Mouse (Mus musculus): Measurements from ENCODE around the gene Lmo2. TPM values are rescaled to one million over a fixed set of nuclear protein-coding genes. Genes with fewer than 3 reads are reported as not detected.

Lmo2 gene
- polyA plus RNA-seq, 1 experiment, result not detected

- H3K36me3 ChIP-seq (ENCODE audit: control insufficient read depth, insufficient read depth, low read length, poor library complexity, severe bottlenecking), result no peaks in the 10 kb centered on the region
- no peaks in the 10 kb centered on the region for H3K9me3 ChIP-seq (replicated peaks; ENCODE audit: control insufficient read depth, insufficient read depth, low read length, poor library complexity, severe bottlenecking)
- no peaks in the 10 kb centered on the region; the same call in 1 of the 2 replicates for H3K27me3 ChIP-seq (ENCODE audit: control insufficient read depth, insufficient read depth, low read length, poor library complexity, severe bottlenecking)
- TF ChIP-seq POLR2A (IDR thresholded peaks at IDR 0.05; ENCODE audit: insufficient read depth, low read length) (no peak), CTCF (IDR thresholded peaks at IDR 0.05; ENCODE audit: low read depth, low read length) (no peak), EP300 (IDR thresholded peaks at IDR 0.05; ENCODE audit: insufficient read depth, low read depth, low read length) (no peak)
- H3K27ac ChIP-seq (ENCODE audit: insufficient read depth, low read length), result no peak overlapping the region
- no peak overlapping the region for H3K9ac ChIP-seq (ENCODE audit: low read depth, poor library complexity, severe bottlenecking)
- H3K4me1 ChIP-seq (ENCODE audit: control insufficient read depth, insufficient read depth, low read length), result no peaks in the 10 kb centered on the region
- no peak overlapping the region for H3K4me3 ChIP-seq (ENCODE audit: low read depth, low read length)
Observed at GRCm38 (mm10) chr2:103917375-103917774, 40.4 kb upstream of the Lmo2 start.

DNA sequence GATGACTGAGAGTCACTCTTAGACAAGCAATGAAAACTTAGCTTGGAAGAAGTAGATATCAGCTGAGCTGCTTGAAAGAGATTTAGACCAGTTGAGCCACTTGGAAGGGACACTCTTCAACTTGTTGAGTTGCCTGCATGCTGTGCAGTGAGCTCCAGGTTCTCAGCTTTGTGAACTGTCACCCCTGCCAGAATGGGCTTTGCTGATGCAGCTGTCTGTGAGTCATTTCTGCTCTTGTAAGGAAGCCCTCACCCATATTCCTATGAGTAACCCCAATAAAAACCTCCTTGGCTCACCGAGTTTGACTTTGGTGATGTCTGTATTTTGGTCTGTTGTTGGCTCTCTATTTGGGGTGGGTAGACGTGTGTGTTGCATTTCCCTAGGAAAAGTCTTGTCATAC lies 39.4 kb upstream of the Lmo2 start:
- no peak overlapping the region for H3K4me3 ChIP-seq (ENCODE audit: low read depth, low read length)
- H3K9ac ChIP-seq (ENCODE audit: low read depth, poor library complexity, severe bottlenecking), result no peak overlapping the region
- no peaks in the 10 kb centered on the region for H3K9me3 ChIP-seq (replicated peaks; ENCODE audit: control insufficient read depth, insufficient read depth, low read length, poor library complexity, severe bottlenecking)
- no peaks in the 10 kb centered on the region; the same call in 1 of the 2 replicates for H3K27me3 ChIP-seq (ENCODE audit: control insufficient read depth, insufficient read depth, low read length, poor library complexity, severe bottlenecking)
- TF ChIP-seq EP300 (IDR thresholded peaks at IDR 0.05; ENCODE audit: insufficient read depth, low read depth, low read length), result no peak
- TF ChIP-seq CTCF (IDR thresholded peaks at IDR 0.05; ENCODE audit: low read depth, low read length), result no peak
- TF ChIP-seq POLR2A (IDR thresholded peaks at IDR 0.05; ENCODE audit: insufficient read depth, low read length), result no peak
- H3K27ac ChIP-seq (ENCODE audit: insufficient read depth, low read length), result no peak overlapping the region
- H3K36me3 ChIP-seq (ENCODE audit: control insufficient read depth, insufficient read depth, low read length, poor library complexity, severe bottlenecking), result no peaks in the 10 kb centered on the region
- no peaks in the 10 kb centered on the region for H3K4me1 ChIP-seq (ENCODE audit: control insufficient read depth, insufficient read depth, low read length)

DNA sequence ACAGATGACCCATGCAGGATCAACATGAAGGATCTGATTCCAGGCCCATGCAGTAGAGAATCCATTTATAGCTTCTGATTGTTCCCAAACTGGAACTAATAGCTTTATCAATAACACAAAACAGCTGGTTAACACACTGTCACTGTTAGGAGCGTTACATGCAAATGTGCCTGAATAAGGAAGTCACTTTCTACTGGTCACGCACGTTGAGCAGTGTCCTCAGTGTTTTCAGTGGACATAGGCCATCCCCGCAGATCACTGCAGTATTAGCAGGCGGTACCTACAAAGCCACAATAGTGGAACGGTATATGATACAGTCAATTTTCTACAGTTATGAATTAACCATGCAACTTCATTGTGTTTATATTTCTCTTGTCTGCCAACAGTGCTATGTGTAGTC lies 38.3 kb upstream of the Lmo2 start:
- Histone ChIP-seq H3K9me3 (replicated peaks; ENCODE audit: control insufficient read depth, insufficient read depth, low read length, poor library complexity, severe bottlenecking) (no peaks in the 10 kb centered on the region), H3K27me3 (ENCODE audit: control insufficient read depth, insufficient read depth, low read length, poor library complexity, severe bottlenecking) (no peaks in the 10 kb centered on the region), H3K4me3 (ENCODE audit: low read depth, low read length) (no peak overlapping the region), H3K27ac (ENCODE audit: insufficient read depth, low read length) (no peak overlapping the region), H3K36me3 (ENCODE audit: control insufficient read depth, insufficient read depth, low read length, poor library complexity, severe bottlenecking) (no peaks in the 10 kb centered on the region), H3K9ac (ENCODE audit: low read depth, poor library complexity, severe bottlenecking) (no peak overlapping the region), H3K4me1 (ENCODE audit: control insufficient read depth, insufficient read depth, low read length) (no peaks in the 10 kb centered on the region)
- no peak for TF ChIP-seq EP300 (IDR thresholded peaks at IDR 0.05; ENCODE audit: insufficient read depth, low read depth, low read length)
- TF ChIP-seq CTCF (IDR thresholded peaks at IDR 0.05; ENCODE audit: low read depth, low read length), result no peak
- TF ChIP-seq POLR2A (IDR thresholded peaks at IDR 0.05; ENCODE audit: insufficient read depth, low read length), result no peak

DNA sequence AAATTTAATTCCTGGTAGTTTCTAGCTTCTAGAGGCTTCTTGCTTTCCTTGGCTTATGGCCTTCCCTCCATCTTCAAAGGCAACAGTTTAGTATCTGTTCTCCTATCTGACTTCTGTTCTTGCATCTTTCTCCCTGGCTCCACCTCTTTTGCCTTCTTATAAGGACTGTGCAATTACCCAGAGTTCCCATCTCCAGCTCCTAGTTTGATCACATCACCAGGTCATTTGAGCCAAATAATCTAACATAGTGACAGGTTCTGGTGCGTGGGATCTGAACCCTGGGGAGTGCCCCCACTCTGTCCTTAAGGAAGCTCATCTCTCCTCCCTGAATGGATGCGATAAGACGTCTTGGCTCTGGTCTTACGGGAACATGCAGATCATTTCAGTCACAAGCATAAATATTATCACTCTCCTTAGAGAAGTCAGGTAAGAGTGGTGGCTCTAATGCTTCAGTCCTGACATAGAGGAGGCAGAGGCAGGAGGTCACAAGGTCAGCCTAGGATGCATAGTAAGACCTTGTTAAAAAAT lies 31.1 kb upstream of the Lmo2 start:
- H3K27me3 ChIP-seq (ENCODE audit: control insufficient read depth, insufficient read depth, low read length, poor library complexity, severe bottlenecking), result no peaks in the 10 kb centered on the region
- no peaks in the 10 kb centered on the region for H3K36me3 ChIP-seq (ENCODE audit: control insufficient read depth, insufficient read depth, low read length, poor library complexity, severe bottlenecking)
- H3K4me3 ChIP-seq (ENCODE audit: low read depth, low read length), result no peak overlapping the region
- H3K4me1 ChIP-seq (ENCODE audit: control insufficient read depth, insufficient read depth, low read length), result no peaks in the 10 kb centered on the region
- H3K27ac ChIP-seq (ENCODE audit: insufficient read depth, low read length), result no peak overlapping the region
- no peaks in the 10 kb centered on the region for H3K9me3 ChIP-seq (replicated peaks; ENCODE audit: control insufficient read depth, insufficient read depth, low read length, poor library complexity, severe bottlenecking)
- no peak for TF ChIP-seq POLR2A (IDR thresholded peaks at IDR 0.05; ENCODE audit: insufficient read depth, low read length)
- TF ChIP-seq CTCF (IDR thresholded peaks at IDR 0.05; ENCODE audit: low read depth, low read length), result no peak
- no peak for TF ChIP-seq EP300 (IDR thresholded peaks at IDR 0.05; ENCODE audit: insufficient read depth, low read depth, low read length)
- no peak overlapping the region for H3K9ac ChIP-seq (ENCODE audit: low read depth, poor library complexity, severe bottlenecking)

DNA sequence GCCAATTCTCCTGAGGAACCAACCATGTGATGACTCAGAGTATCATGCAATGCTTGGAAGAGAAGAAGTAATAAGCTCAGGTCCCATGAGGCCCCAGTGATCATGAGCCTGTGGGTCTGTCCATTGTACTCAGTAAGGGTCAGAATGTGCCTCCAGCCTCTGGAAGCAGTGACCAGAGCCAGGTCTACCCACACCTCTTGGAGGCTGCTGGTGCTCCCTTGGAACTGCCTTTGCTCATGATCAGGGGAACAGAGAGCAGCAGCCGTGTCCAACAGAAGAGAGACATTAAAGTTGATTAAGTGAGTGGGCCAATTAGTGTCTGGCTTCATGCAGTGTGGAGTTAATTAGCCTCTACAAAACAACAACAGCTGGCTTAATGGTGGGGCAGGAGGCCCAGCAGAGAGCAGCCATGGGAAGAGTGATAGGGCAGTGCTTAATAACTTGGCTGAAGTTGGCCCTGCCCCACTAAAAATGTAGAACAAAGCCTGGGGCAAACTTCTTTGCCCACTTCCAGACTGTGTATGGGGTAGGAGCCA lies 30.1 kb upstream of the Lmo2 start:
- no peaks in the 10 kb centered on the region for H3K36me3 ChIP-seq (ENCODE audit: control insufficient read depth, insufficient read depth, low read length, poor library complexity, severe bottlenecking)
- no peaks in the 10 kb centered on the region for H3K4me1 ChIP-seq (ENCODE audit: control insufficient read depth, insufficient read depth, low read length)
- H3K27me3 ChIP-seq (ENCODE audit: control insufficient read depth, insufficient read depth, low read length, poor library complexity, severe bottlenecking), result no peaks in the 10 kb centered on the region
- H3K4me3 ChIP-seq (ENCODE audit: low read depth, low read length), result no peak overlapping the region
- no peaks in the 10 kb centered on the region for H3K9me3 ChIP-seq (replicated peaks; ENCODE audit: control insufficient read depth, insufficient read depth, low read length, poor library complexity, severe bottlenecking)
- H3K9ac ChIP-seq (ENCODE audit: low read depth, poor library complexity, severe bottlenecking), result no peak overlapping the region
- no peak overlapping the region for H3K27ac ChIP-seq (ENCODE audit: insufficient read depth, low read length)
- TF ChIP-seq POLR2A (IDR thresholded peaks at IDR 0.05; ENCODE audit: insufficient read depth, low read length), result no peak
- no peak for TF ChIP-seq EP300 (IDR thresholded peaks at IDR 0.05; ENCODE audit: insufficient read depth, low read depth, low read length)
- TF ChIP-seq CTCF (IDR thresholded peaks at IDR 0.05; ENCODE audit: low read depth, low read length), result no peak

- Histone ChIP-seq H3K9ac (ENCODE audit: low read depth, poor library complexity, severe bottlenecking) (no peak overlapping the region), H3K4me3 (ENCODE audit: low read depth, low read length) (no peak overlapping the region), H3K4me1 (ENCODE audit: control insufficient read depth, insufficient read depth, low read length) (no peaks in the 10 kb centered on the region), H3K27me3 (ENCODE audit: control insufficient read depth, insufficient read depth, low read length, poor library complexity, severe bottlenecking) (no peaks in the 10 kb centered on the region), H3K9me3 (replicated peaks; ENCODE audit: control insufficient read depth, insufficient read depth, low read length, poor library complexity, severe bottlenecking) (no peaks in the 10 kb centered on the region), H3K27ac (ENCODE audit: insufficient read depth, low read length) (no peak overlapping the region), H3K36me3 (ENCODE audit: control insufficient read depth, insufficient read depth, low read length, poor library complexity, severe bottlenecking) (no peaks in the 10 kb centered on the region)
- TF ChIP-seq POLR2A (IDR thresholded peaks at IDR 0.05; ENCODE audit: insufficient read depth, low read length), result no peak
- TF ChIP-seq EP300 (IDR thresholded peaks at IDR 0.05; ENCODE audit: insufficient read depth, low read depth, low read length), result no peak
- TF ChIP-seq CTCF (IDR thresholded peaks at IDR 0.05; ENCODE audit: low read depth, low read length), result no peak
Observed at GRCm38 (mm10) chr2:103930306-103931019, 27.3 kb upstream of the Lmo2 start.
